Mouse (Mus musculus) CD4-positive, CD25-positive, alpha-beta regulatory T cell, adult 4 months (primary cell): ENCODE data around the gene Clmn. TPM values are rescaled to one million over a fixed set of nuclear protein-coding genes. Genes with fewer than 3 reads are reported as not detected.
"Not testable (repeated sequence)": the region's sequence is repeated elsewhere in the genome, so short reads cannot be mapped to it uniquely, and the experiment has no call there.

Experiments used
- ATAC-seq: one replicate; pipeline ENCODE4 v1.8.0; 2017
- polyA plus RNA-seq, 2 experiments: library from polyadenylated mRNA; unstranded; fragments of 100-300 nt; shearing (Covaris generic); gene quantifications; one replicate each; pipeline ENCODE4 v1.2.1; 2017

Gene Clmn
- polyA plus RNA-seq, 2 experiments from 2014 or later: not detected

GRCm38 (mm10) chr12:104837111-104837837 is 27.6 kb downstream of the Clmn start:
- ATAC-seq: no peak

- no peak for ATAC-seq
Measured at GRCm38 (mm10) chr12:104836230-104836629, 28.6 kb downstream of the Clmn start.

- ATAC-seq: no peak
Measured at GRCm38 (mm10) chr12:104835369-104836094, 29.3 kb downstream of the Clmn start.

GRCm38 (mm10) chr12:104834772-104835171 is 30.1 kb downstream of the Clmn start:
- ATAC-seq: no peak

GRCm38 (mm10) chr12:104830666-104831435 is 34.0 kb downstream of the Clmn start:
- no peak for ATAC-seq

GRCm38 (mm10) chr12:104830283-104830639 is 34.6 kb downstream of the Clmn start:
- ATAC-seq: no peak

- no peak for ATAC-seq
Measured at GRCm38 (mm10) chr12:104829596-104830282, 35.1 kb downstream of the Clmn start.

- ATAC-seq: not testable (repeated sequence)
Measured at GRCm38 (mm10) chr12:104828986-104829385, 35.9 kb downstream of the Clmn start.

- no peak for ATAC-seq
Measured at GRCm38 (mm10) chr12:104827721-104828120, 37.2 kb downstream of the Clmn start.

- ATAC-seq: no peak
Measured at GRCm38 (mm10) chr12:104824907-104825267, 40.0 kb downstream of the Clmn start.

- ATAC-seq: no peak
Measured at GRCm38 (mm10) chr12:104824244-104824906, 40.5 kb downstream of the Clmn start.

- ATAC-seq: no peak
Measured at GRCm38 (mm10) chr12:104823722-104824121, 41.2 kb downstream of the Clmn start.

GRCm38 (mm10) chr12:104822838-104823599 is 41.9 kb downstream of the Clmn start:
- ATAC-seq: no peak

GRCm38 (mm10) chr12:104822151-104822550 is 42.7 kb downstream of the Clmn start:
- no peak for ATAC-seq

- no peak for ATAC-seq
Measured at GRCm38 (mm10) chr12:104820061-104820460, 44.8 kb downstream of the Clmn start.

- ATAC-seq: no peak
Measured at GRCm38 (mm10) chr12:104819050-104819449, 45.8 kb downstream of the Clmn start.

GRCm38 (mm10) chr12:104818057-104818456 is 46.8 kb downstream of the Clmn start:
- no peak for ATAC-seq

GRCm38 (mm10) chr12:104817172-104817866 is 47.6 kb downstream of the Clmn start:
- ATAC-seq: no peak

GRCm38 (mm10) chr12:104814291-104814690 is 50.6 kb downstream of the Clmn start:
- ATAC-seq: no peak

GRCm38 (mm10) chr12:104813762-104814161 is 51.1 kb downstream of the Clmn start:
- no peak for ATAC-seq

- no peak for ATAC-seq
Measured at GRCm38 (mm10) chr12:104812711-104813110, 52.2 kb downstream of the Clmn start.
